Mouse (Mus musculus) forebrain, embryonic 13.5 days (tissue): ENCODE data around the gene Atoh7. TPM values are rescaled to one million over a fixed set of nuclear protein-coding genes. Genes with fewer than 3 reads are reported as not detected.

Source experiments
- ATAC-seq: fragments of 200-750 bp; cut with Nextera tagmentation; 2 replicates; pipeline ENCODE4 v1.8.0; 2017
- H3K27ac ChIP-seq: fragments of 300-500 bp; sonication (generic); 2 replicates; pipeline ENCODE4 v1.5.1; 2015; ENCODE audit warnings: inconsistent platforms, mild to moderate bottlenecking, moderate library complexity
- H3K27me3 ChIP-seq: fragments of 300-500 bp; sonication (generic); 2 replicates; pipeline ENCODE4 v1.6.1; 2015; ENCODE audit warnings: mild to moderate bottlenecking, inconsistent platforms
- H3K36me3 ChIP-seq: fragments of 300-500 bp; sonication (generic); 2 replicates; pipeline ENCODE4 v1.6.1; 2015; ENCODE audit warnings: mild to moderate bottlenecking, inconsistent platforms; ENCODE audit not compliant: poor library complexity, severe bottlenecking
- H3K4me1 ChIP-seq: fragments of 300-500 bp; sonication (generic); 2 replicates; pipeline ENCODE4 v1.6.1; 2015; ENCODE audit warnings: inconsistent platforms
- H3K4me2 ChIP-seq: fragments of 300-500 bp; sonication (generic); 2 replicates; pipeline ENCODE4 v1.6.1; 2015; ENCODE audit warnings: inconsistent platforms, mild to moderate bottlenecking, moderate library complexity
- H3K4me3 ChIP-seq: fragments of 300-500 bp; sonication (generic); 2 replicates; pipeline ENCODE4 v1.5.1; 2015; ENCODE audit warnings: mild to moderate bottlenecking, inconsistent platforms
- H3K9ac ChIP-seq: fragments of 300-500 bp; sonication (generic); 2 replicates; pipeline ENCODE4 v1.6.1; 2015; ENCODE audit warnings: mild to moderate bottlenecking, inconsistent platforms
- H3K9me3 ChIP-seq: fragments of 300-500 bp; sonication (generic); replicated peaks from 2 replicates; pipeline ENCODE4 v1.6.1; 2016; ENCODE audit warnings: inconsistent platforms
- WGBS: fragments of 180-500 bp; shearing (Covaris S2); methylation state at CpG from one replicate; pipeline ENCODE4 v1.1.7; 2015; 5-methylcytosine and 5-hydroxymethylcytosine counted together
- polyA plus RNA-seq: library from polyadenylated mRNA; unstranded; fragments of >200 nt; fragmentation: Nextera tagmentation; extraction: Ambion mirVana; gene quantifications from 2 replicates; pipeline ENCODE4 v1.2.1, GENCODE M21; 2015

Gene Atoh7
- polyA plus RNA-seq, 1 experiment from 2014 or later, result 0.63 TPM

DNA sequence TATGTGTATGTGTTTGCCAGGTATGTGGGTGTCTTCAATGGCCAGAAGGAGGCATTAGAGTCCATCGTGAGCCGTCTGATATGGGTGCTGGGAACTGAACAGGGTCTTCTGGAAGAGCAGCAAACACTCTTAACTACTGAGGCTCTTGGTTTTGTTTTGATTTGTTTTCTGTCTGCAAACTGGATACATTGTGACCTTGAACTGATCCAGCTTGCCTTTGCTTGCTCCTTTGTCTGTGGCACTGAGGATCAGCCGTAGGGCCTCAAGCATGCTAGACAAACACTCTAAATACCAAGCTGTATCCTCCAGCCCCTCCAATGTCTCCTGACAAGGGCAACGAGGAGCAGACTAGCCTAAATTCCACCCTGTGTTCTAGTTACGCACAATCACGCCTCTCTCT is 27.7 kb downstream of the Atoh7 start:
- Histone ChIP-seq H3K9me3 (no peaks in the 10 kb centered on the region), H3K4me2 (no peak overlapping the region), H3K27me3 (no peaks in the 10 kb centered on the region), H3K4me1 (no peaks in the 10 kb centered on the region), H3K36me3 (no peaks in the 10 kb centered on the region), H3K4me3 (no peak overlapping the region), H3K27ac (no peak overlapping the region), H3K9ac (no peak overlapping the region)
- no peak for ATAC-seq
- 92% methylated on average over 6 of the region's 6 CpGs for WGBS

- Histone ChIP-seq H3K36me3 (no peaks in the 10 kb centered on the region), H3K4me3 (no peak overlapping the region), H3K9me3 (no peaks in the 10 kb centered on the region), H3K27me3 (no peaks in the 10 kb centered on the region), H3K4me2 (no peak overlapping the region), H3K27ac (no peak overlapping the region), H3K4me1 (no peaks in the 10 kb centered on the region), H3K9ac (no peak overlapping the region)
- ATAC-seq, result no peak
- 67% methylated on average over 7 of the region's 7 CpGs for WGBS
Observed at GRCm38 (mm10) chr10:63128256-63128655, 28.8 kb downstream of the Atoh7 start.

GRCm38 (mm10) chr10:63130500-63130899 is 31.0 kb downstream of the Atoh7 start:
- Histone ChIP-seq H3K4me1 (no peaks in the 10 kb centered on the region), H3K4me3 (no peak overlapping the region), H3K27me3 (no peaks in the 10 kb centered on the region), H3K4me2 (no peak overlapping the region), H3K9me3 (no peaks in the 10 kb centered on the region), H3K27ac (no peak overlapping the region), H3K9ac (no peak overlapping the region), H3K36me3 (no peaks in the 10 kb centered on the region)
- no peak for ATAC-seq
- WGBS, result 74% methylated on average over 7 of the region's 7 CpGs

DNA sequence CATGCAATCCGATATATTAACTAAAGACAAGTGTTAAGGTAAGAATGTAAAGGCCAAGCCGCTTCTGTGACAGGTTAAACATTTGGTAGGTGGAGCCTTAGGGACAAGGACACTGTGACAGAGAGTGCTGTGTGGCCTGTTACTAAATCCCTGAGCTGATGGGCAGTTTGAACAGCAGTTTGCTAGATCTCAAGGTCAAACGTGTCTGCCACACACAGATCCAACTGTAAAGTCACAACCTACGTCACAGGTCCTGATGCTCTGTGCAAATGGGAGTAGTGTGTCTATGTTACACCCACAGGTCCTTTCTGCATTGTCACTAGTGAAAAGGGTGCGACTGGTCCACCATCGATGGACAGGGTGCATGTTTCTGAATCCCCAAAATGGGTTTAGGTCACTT is 32.9 kb downstream of the Atoh7 start:
- Histone ChIP-seq H3K4me2 (no peak overlapping the region), H3K27ac (no peak overlapping the region)

GRCm38 (mm10) chr10:63133326-63133725 is 33.9 kb downstream of the Atoh7 start:
- 87% methylated on average over 4 of the region's 4 CpGs for WGBS
- no peak for ATAC-seq
- H3K4me3 ChIP-seq, result no peak overlapping the region
- H3K9ac ChIP-seq, result no peak overlapping the region
- H3K4me1 ChIP-seq, result no peaks in the 10 kb centered on the region
- no peak overlapping the region for H3K4me2 ChIP-seq
- no peaks in the 10 kb centered on the region for H3K27me3 ChIP-seq
- H3K36me3 ChIP-seq, result no peaks in the 10 kb centered on the region
- no peak overlapping the region for H3K27ac ChIP-seq
- no peaks in the 10 kb centered on the region for H3K9me3 ChIP-seq

More for the DNA sequence above, 32.9 kb downstream of the Atoh7 start:
- no peaks in the 10 kb centered on the region for H3K9me3 ChIP-seq
- no peaks in the 10 kb centered on the region for H3K27me3 ChIP-seq
- no peak for ATAC-seq
- no peaks in the 10 kb centered on the region for H3K4me1 ChIP-seq
- no peaks in the 10 kb centered on the region for H3K36me3 ChIP-seq
- no peak overlapping the region for H3K4me3 ChIP-seq
- 90% methylated on average over 6 of the region's 6 CpGs for WGBS
- H3K9ac ChIP-seq, result no peak overlapping the region

DNA sequence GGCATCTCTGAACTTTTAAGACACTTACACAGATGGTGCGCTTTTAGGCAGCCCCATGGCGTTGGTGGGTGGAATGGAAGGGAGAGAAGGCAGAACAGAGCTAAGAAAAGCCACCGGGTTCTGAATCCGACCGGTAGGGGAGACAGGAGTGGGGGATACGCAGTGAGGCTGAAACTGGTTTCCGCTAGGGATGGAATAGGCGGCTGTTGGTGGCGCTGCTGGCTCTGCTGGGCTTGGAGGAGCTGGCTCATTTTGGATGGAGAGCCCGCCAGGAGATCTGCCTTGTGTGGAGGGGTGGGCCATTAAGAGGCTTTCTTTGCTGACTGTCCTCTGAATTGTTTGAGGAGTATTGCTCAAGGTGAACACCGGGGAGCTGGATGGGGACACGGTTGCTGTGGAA is 36.2 kb downstream of the Atoh7 start:
- Histone ChIP-seq H3K9ac (no peak overlapping the region), H3K27ac (no peak overlapping the region), H3K9me3 (no peaks in the 10 kb centered on the region), H3K27me3 (no peaks in the 10 kb centered on the region), H3K36me3 (no peaks in the 10 kb centered on the region), H3K4me3 (no peak overlapping the region), H3K4me1 (no peaks in the 10 kb centered on the region), H3K4me2 (no peak overlapping the region)
- 54% methylated on average over 12 of the region's 12 CpGs for WGBS
- no peak for ATAC-seq

DNA sequence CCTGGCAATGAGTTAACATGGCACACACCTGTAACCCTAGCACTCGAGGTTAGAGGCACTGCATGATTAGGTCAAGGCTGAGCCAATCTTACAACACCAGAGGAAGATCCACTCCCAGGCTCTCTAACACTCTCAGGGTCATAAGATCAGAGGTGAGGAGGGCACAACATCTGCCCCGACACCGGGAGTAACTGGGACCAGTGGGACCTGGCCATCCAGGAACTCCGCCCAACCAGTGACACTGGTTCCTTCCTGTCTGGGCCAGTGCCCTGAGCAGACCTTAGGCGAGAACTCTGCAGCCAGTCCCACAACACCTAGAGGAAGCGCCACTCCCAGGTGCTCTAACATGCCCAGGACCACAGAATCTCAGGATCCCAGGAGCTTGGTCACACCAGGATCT is 37.0 kb downstream of the Atoh7 start:
- Histone ChIP-seq H3K27me3 (no peaks in the 10 kb centered on the region), H3K36me3 (no peaks in the 10 kb centered on the region), H3K4me2 (no peak overlapping the region), H3K4me3 (no peak overlapping the region), H3K9me3 (no peaks in the 10 kb centered on the region), H3K27ac (no peak overlapping the region), H3K4me1 (no peaks in the 10 kb centered on the region), H3K9ac (no peak overlapping the region)
- WGBS, result 87% methylated on average over 6 of the region's 6 CpGs
- ATAC-seq, result no peak

- H3K4me3 ChIP-seq, result no peak overlapping the region
- no peaks in the 10 kb centered on the region for H3K36me3 ChIP-seq
- no peak overlapping the region for H3K9ac ChIP-seq
- H3K4me2 ChIP-seq, result no peak overlapping the region
- no peaks in the 10 kb centered on the region for H3K27me3 ChIP-seq
- 92% methylated on average over 13 of the region's 13 CpGs for WGBS
- ATAC-seq, result no peak
- no peaks in the 10 kb centered on the region for H3K4me1 ChIP-seq
- no peaks in the 10 kb centered on the region for H3K9me3 ChIP-seq
- no peak overlapping the region for H3K27ac ChIP-seq
Observed at GRCm38 (mm10) chr10:63142660-63143059, 43.2 kb downstream of the Atoh7 start.

Other genes starting within 250 kb of the Atoh7 start
- 29.2 and 32.1 TPM in 2 replicates for gene Tet1, start 190.7 kb upstream of the Atoh7 start, polyA plus RNA-seq
- 14.0 and 15.0 TPM in 2 replicates for gene Slc25a16, start 179.0 kb upstream of the Atoh7 start, polyA plus RNA-seq
- gene Dna2, start 152.6 kb upstream of the Atoh7 start, polyA plus RNA-seq, result 16.4 and 18.6 TPM in 2 replicates
- 45.2 and 47.3 TPM in 2 replicates for gene Rufy2, start 119.4 kb upstream of the Atoh7 start, polyA plus RNA-seq
- 242 and 248 TPM in 2 replicates for gene Hnrnph3, start 75.4 kb upstream of the Atoh7 start, polyA plus RNA-seq
- 0.83 and 1.2 TPM in 2 replicates for gene Pbld2, start 75.3 kb upstream of the Atoh7 start, polyA plus RNA-seq
- 1.7 and 1.8 TPM in 2 replicates for gene Pbld1, start 39.5 kb upstream of the Atoh7 start, polyA plus RNA-seq
- gene Mypn, start 104.3 kb downstream of the Atoh7 start, polyA plus RNA-seq, result 0.16 TPM in 1 of 2 replicates, not detected in the other
- 33.6 and 38.1 TPM in 2 replicates for gene Herc4, start 144.2 kb downstream of the Atoh7 start, polyA plus RNA-seq